Mouse (Mus musculus): ENCODE measurements at regions not wholly inside any gene's neighbourhood (a gene's known extent, or its start where the extent isn't known, plus 50 kb on each side); places are given as distances from the start of the nearest gene placed in this dataset.
"Not testable (repeated sequence)": the region's sequence is repeated elsewhere in the genome, so short reads cannot be mapped to it uniquely, and the experiment has no call there.

DNA sequence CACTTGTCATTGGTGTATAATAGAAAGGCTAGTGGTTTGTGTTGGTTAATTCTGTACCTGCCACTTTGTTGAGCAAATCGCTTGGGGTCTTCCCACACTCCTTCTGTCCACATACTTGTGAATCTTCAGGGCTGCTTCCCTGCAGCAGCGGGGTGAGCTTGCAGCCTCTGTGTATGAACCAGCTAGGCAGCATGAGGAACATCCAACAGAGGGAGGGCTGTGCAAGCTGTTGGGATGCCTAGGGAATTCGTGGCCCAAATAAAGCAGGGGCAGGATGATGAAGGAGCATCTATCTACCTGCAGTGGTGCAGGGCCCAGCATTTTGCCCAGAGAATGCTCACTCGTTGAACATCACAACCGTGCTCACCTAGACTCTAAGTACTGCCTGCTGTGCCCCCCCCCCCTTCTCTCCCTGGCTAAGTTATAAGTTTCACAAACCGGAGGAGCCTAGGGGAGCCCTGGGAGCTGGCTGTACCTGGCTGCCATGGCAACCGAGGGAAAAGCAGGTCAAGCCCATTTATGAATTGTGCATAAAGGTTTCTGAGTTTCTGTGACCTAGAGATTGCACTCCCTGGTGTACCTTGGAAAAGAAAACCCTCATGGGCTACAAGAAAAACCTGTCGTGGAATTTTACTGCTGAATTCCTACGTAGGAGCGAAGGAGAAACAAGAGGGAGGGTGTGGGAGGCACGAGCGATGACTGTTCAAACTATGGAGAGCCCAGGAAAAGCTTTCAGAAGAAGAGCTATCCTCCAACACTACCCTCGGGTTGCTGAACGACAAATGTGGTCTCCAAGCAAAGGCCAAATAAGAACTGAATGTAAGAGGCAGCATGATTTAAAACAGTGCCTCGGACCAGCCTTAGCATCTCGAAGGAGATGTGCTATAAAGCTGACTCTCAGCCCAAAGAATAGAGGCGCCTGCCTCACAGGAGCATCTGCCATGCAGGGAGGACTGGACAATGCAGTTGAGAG lies 131.0 kb upstream of the Dapk1 start:
- DNase-seq (ENCODE audit: low spot score in 2 of 2) = peak in 1 of 2 experiments; percentile 41

DNA sequence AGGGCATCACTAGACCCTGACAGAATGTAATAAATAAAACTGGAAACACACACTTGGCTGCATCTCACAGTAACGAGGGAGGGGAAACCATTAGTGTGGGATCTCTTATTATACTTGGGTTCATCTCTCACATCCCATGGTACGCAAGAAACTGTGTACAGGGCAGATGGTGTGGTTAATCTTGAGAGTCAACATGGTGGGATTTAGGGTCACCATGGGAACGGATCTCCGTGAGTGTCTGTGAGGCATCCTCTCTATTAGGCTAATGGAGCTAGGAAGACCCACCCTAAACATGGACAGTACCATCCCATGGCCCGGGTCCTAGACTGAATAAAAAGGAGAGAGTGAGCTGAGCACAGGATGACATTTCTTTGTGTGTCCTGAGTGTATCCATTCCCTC lies 130.1 kb upstream of the Dapk1 start:
- no peak for DNase-seq (ENCODE audit: low spot score in 2 of 2)

DNA sequence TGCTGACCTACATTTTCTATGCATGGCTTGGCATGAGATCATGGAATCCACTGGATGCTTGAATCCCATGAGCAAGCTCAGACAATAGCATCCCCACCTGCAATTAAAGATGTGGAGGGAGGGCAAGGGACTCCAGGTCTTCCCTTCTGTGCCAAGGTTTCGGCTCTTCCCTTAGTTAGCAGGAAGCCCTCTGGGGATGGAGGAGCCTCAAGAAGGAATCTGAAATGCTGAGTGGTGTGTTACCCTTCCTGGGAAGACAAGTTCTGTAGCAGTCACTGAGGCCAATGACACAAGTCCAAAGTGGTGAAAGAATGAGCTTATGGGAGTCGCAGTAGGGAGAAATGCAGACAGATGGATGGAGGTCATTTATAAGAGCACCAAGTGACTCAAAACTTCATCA lies 125.4 kb upstream of the Dapk1 start:
- DNase-seq (ENCODE audit: low spot score in 2 of 2) = no peak

DNA sequence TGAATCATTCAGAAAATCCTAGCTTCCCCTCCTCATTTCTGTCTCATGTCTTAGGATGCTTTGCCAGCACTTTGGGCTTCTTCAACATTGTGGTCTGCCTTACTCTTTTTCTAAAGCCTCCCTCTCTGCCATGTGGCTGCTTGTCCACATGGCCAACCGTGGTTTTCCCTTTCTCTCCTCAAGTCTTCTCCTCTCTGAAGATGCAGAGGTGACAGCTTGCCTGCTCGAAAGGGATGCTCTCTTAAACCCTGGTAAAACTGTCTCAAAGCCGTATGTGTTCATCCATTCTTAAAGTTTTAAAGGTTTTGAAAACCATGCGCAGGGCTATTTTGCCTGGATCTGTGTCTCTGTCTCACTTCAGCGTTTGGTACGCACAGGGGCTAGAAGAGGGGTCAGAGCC lies 123.4 kb upstream of the Dapk1 start:
- DNase-seq (ENCODE audit: low spot score in 2 of 2) = no peak

DNA sequence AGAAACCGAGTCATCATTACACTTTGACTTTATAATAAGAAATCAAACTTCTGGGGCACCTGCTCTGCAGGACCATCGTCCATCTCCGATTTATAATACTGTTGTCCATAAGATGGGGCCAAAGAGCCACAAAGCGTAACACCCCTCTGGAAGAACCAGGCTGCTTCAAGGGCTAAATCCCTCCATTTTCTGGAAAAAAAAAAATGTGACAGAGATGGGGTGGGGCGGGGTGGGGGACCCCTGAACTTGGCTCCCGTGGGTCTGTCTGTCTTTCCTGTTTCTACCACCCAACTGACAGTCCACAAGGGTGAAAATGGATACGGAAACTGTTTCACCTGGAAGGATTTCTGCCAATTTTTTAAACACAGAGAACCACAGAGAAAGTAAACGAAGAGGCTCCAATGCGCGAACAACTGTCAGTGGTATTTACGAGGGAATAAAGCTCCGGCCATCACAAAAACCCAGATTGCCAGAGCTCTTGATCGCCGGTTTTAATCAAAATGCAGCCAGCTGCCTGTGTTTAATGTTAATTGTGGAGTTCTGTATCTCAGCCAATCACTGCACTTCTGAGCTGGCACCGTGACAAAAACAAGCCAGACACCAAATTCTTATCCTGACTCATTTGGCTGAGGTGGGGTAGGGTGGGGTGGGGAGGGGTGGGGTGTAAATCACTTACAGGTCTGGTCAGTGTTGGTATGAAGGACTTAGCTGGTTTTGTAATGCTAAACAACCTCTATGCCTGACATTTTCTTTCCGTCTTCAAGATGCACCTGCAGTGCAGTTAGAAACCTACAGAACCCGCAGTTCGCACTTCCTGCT lies 122.5 kb upstream of the Dapk1 start:
- DNase-seq (ENCODE audit: low spot score in 2 of 2) = peak in 1 of 2 experiments; percentile 72

DNA sequence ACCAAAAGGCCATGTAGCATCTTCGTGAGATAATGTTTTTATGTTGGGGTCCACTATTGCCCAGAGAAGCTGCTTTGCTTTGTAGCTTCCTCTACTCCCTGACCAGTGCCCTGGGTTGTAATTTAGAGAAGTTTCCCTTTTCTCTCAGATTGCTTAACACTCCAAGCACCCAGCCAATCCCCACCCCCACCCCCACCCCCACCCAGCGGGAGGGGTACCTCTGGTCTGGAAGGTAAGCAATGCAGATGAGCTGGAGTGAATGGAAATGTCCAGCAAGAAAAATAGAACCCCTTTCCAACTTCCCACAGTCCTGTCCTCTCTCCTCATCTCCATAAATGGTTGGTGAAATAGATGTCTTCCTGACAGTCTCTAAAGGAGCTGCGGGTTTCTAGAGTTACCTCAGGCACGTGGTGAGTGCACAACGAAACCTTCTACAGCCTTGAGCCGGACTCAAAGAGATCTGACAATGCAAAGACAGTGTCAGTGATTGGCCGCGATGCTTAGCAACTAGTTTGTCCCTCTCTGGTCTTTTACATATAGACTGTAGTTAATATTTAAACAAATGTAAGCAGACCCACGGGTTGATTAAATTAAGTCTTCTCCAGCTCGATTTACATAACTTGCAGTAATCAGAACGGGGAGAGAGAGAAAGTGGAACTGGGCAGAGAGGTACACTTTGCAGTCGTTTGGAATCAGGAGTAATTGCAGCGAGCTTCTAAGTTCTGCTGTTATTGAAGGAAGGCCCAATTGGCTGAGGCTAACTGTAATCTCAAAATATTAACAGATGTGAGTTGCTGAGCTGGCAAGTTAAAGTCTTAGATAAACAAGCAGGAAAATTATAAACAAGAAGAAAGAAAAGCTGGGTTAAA lies 121.7 kb upstream of the Dapk1 start:
- no peak for DNase-seq (ENCODE audit: low spot score in 2 of 2)

DNA sequence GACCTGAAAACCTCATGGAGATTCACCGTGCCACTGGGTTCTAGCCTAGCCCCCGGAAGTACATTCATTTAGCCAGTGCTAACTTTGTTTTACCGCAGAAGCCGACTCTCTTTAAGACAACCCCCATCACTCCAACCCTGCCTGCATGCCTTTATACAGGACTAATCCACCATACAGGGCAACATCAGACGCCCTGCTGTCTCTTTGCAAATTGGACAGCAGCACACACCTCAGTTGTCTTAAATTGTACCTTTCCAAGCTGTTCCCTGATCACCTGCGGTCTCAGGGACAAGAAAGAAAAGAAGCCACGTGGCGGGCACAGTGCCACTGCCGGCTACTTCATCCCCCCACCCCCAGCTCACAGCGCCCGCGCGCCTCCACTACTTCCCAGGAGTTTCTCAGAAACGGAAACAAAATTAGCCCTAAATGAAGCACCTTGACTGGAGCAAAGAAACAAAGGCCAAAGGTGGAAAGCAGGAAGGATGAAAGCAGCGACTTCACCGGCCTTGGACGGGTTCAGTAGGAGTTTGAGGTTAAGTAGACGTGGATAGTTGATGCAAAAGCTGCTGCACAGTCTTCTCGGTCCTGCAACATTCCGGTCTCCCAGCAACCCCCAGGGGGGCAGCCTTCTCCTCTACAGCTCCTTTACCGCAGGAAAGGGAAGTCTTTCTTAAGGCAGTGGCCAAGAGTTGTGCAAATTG lies 120.9 kb upstream of the Dapk1 start:
- DNase-seq (ENCODE audit: low spot score in 2 of 2) = no peak

DNA sequence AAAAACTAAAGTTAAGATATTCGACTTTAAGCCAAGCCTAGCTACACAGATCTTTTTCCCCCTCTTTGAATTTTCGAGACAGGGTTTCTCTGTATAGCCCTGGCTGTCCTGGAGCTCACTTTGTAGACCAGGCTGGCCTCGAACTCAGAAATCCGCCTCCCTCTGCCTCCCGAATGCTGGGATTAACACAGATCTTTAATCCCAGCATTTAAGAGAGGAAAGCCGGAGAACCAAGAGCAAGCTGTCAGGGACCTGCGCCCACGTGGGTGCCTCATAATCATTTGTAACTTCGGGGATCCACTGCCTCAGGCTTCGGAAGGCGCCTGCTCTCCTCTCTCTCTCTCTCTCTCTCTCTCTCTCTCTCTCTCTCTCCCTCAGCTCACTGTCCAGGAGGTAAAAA lies 120.3 kb upstream of the Dapk1 start:
- DNase-seq (ENCODE audit: low spot score in 2 of 2) = not testable (repeated sequence)

DNA sequence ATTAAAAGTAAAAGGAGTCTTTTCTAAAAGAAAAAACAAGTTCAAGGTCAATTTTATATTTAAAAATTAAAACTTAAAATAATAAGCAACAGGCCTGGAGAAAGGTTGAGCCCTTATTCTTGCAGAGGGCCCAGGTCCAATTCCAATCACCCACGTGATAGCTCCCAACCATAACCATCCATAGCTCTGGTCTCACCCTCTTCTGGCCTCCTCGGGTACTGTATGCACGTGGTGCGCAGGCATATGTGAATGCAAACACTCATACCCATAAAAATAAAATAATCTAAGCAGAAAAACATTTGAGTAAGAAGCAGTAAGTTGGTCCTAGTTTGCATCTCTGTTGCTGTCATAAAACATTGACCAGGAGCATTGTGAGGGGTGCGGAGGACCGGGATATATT lies 119.8 kb upstream of the Dapk1 start:
- DNase-seq (ENCODE audit: low spot score in 2 of 2) = no peak

DNA sequence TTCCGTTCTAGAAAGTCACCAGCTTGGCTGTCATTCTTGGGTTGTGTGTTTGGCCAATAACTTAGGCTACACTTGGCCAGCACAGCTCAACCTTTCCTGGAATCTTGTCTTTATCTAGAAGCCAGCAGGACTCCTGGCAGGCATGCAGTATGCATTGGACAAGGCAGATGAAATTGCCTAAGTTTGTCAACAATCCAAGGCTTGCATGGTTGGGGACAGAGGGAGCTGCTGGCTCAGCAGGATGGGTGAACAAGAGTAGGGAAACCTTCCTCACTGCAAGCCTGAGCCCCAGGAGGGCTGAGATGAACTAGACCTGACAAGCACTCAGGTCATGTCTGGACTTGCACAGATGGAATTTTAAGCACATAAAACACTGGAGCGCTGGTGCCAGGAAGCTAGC lies 115.6 kb upstream of the Dapk1 start:
- DNase-seq (ENCODE audit: low spot score in 2 of 2) = no peak

DNA sequence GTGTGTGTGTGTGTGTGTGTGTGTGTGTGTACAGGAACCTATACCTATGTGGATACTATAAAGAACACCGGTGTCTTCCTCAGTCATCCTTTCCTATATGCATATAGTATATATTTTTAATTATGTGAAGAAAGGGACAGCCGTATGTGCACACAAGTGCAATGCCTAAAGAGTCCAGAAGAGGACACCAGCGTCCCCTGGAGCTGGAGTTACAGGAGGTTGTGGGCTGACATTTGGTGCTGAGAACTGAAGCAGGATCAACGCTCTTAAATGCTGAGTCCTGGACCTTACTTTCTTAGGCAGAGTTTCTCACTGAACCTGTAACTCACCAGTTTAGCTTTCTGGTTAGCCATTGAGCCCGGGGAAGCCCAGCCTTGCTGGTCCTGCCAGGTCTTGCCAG lies 114.9 kb upstream of the Dapk1 start:
- no peak for DNase-seq (ENCODE audit: low spot score in 2 of 2)

DNA sequence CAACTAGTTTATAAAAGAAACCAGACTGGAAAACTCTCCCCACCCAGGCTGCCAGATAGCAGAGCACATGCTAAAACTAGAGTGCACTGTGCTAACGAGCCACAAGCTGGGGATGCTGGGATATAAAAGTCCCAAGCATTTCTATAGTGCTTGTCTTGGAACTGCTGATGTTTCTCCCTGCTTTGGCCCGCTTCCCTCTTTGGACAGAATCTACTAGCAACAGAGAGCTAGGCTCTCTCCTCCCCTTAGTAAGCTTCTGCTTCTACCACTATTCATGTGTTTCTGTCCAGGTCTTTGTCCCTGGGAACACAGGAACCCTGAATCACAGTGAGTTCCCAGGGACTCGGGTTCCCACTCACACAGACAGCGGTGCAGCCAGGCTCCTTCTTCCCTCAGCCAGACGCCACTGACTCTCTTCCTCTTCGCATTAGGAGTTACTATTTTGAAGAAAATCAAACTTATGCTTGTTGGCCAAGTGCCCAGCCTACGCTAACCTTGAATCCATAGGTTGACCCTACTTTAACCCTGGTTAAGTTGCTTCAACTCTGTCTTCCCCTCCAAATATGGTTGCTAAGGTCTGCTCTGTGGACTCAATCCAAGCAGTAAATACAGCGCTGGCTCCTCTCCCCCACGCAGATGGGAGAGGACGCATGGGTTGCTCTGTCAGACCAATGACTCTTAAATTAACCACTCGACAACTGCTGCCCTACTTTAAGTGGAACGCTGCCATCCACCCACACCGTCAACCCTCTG lies 113.4 kb upstream of the Dapk1 start:
- DNase-seq (ENCODE audit: low spot score in 2 of 2) = peak in 1 of 2 experiments; percentile 69

DNA sequence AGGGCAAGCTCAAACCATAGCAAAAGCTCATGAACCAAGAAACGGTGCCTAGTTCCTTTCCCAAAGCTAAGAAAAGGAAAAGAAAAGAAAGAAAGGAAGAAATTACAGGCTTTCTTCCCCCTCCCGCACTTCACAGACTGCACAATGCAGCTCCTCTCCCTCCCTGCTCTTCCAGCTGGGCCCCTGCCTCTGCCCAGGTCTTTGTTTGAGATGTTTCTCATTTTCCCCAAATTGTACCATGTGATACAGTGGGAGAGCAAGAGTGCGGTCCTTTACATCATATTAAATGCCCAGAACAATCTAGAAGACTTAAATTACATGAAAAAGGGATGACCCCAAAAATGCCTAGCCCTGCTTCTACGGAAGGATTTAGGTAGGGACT lies 112.9 kb upstream of the Dapk1 start:
- no peak for DNase-seq (ENCODE audit: low spot score in 2 of 2)

DNA sequence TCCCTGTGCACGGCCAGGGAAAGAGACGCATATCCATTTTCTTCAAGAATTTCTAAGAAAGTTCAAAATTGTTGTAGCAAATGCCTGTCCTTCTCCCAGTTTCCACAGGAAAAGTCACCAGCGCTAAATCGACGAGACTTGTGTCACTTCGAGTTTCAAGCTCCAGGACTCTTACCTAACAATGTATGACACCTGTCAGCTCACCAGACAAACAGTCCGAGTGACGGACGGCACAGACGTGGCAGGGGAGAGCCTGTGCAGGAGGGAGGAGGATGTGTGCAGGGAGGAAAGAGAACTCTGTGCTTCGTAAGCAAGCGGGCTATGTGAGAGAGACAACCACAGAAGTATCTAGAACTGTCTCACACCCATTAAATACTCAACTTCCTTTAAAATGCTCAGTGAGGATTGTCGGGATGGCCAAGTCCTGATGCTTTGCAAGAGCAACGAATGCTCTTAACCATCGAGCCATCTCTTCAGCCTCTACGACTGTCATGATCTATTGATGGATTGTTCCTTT lies 109.7 kb upstream of the Dapk1 start:
- no peak for DNase-seq (ENCODE audit: low spot score in 2 of 2)

DNA sequence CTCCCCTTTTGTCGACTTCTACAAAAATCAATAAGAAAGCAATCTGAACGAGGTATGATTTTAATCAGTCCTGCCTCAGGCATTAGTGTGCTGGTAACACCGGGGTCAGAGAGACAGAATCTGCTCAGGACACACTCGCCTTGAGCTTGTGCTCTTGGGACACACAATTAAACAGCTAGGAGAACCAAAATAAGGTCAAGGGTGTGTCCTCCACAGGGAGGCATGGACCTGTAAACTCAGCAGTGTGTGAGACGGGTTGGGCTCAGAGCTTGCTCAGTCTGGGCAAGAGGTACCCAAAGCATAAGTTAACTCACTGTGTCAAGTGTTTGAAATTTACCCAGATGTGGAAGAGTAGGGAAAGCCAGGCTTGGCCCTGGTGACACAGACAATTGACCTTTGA lies 107.9 kb upstream of the Dapk1 start:
- DNase-seq (ENCODE audit: low spot score in 2 of 2) = no peak

DNA sequence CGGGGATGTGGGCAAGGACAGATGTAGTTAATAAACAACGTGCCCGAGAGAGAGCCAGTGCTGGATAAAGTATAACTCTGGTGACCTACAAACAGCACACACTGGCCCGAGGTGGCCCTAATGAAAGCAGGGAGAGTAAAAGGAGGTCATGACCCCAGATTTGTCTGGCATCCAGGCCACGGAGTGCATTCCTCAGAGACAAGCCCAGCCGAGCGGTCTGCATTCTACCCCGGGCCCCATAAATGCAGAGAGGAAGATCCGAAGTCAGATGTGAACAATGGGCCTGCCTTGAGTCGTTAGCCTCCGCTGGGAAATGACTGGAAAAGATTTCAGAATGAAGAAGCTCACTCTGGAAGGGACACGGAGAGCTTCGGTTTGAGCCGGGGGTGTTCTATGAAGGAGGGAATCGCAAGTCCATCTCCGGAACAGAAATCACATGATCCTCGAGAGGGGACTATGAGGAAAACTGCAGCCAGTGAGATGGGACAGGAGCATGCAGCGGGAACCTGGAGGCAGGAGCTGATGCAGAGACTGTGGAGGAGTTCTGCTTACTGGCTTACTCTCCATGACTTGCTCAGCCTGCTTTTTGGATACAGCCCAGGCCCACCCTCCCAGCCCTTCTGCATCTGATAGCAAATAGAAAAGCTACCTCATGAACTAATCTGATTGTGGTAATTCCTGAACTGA lies 103.9 kb upstream of the Dapk1 start:
- no peak for DNase-seq (ENCODE audit: low spot score in 2 of 2)

DNA sequence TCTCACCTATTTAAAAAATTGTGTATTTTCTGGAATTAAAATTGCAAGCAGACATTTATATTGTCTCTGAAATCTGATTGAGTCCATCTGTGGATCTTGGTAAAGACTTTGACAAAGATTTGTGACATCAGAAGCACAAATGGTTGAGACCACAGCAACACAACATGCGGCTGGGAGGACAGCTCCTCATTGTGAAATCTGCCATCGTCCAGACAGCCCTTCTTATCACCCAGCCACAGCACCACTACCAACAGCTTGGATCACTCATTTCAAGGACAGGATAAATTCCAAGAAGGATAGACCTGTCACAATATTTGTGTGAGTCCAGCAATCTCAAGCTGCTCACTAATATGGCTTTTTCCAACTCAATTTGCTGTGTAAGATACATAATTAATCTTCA lies 97.6 kb upstream of the Dapk1 start:
- DNase-seq (ENCODE audit: low spot score in 2 of 2) = no peak

DNA sequence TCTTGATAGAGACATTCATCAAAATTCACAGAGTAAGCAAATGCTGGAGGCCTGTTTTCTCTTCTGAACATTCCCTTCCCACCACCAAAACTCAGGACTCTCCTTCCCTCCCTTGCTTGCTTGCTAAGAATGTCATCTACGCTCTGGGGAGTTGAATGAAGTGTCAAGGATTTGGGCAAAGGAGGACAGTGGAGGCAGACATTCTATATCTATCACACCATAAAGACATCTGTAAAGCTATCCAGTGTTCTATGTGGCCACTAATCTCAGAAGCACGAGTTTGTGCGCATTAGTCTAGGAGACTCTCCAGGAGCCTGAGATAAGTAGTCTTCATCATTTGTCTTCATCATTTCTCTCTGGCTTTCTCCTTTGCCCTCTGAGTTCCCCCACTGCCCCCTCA lies 94.1 kb upstream of the Dapk1 start:
- DNase-seq (ENCODE audit: low spot score in 2 of 2) = no peak

DNA sequence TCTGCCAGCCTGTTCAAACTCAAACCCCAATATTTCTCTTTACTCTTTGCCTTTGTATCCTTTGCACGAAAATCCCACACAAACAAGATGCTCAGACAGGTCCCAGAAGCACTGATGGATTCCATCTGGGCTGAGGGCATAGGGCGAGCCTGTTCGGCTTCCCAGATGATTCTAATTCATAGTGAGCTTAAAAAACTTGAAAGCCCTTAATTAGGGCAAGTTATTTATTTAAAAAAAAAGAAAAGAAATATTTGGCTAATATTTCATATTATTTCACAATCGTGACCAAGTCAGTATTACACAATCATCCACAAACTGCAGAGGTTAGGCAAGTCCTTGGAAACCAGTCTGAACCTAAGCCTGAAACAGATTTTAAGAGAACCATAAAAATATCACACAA lies 93.7 kb upstream of the Dapk1 start:
- no peak for DNase-seq (ENCODE audit: low spot score in 2 of 2)

DNA sequence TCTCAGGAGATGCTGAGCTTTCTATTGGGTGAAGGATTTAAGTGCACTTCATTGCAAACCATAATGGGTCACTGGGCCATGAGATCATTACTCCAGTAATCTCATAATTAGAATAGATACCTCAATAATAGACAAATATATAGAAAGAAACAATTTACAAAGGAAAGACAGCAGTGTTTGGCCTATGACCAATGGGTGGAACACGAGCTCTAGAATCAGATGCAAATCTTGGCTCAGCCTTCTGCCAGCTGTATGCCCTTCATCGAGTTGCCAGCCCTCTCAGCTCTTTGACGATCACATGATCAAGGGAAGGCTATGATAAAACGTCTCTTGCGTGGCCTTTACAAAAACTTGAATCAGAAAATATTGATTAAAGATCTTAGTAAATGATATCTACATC lies 92.9 kb upstream of the Dapk1 start:
- no peak for DNase-seq (ENCODE audit: low spot score in 2 of 2)
